Mouse (Mus musculus): ENCODE measurements around the gene Depp1. TPM values are rescaled to one million over a fixed set of nuclear protein-coding genes. Genes with fewer than 3 reads are reported as not detected.

Depp1 gene
- polyA plus RNA-seq, 1 experiment, result 70.1 TPM

- peaks cover 8% of the 10 kb centered on the region; the same call in 1 of the 2 replicates for H3K4me1 ChIP-seq (ENCODE audit: control insufficient read depth, insufficient read depth, low read length)
- TF ChIP-seq POLR2A (IDR thresholded peaks at IDR 0.05; ENCODE audit: borderline replicate concordance, extremely low read depth, low read depth, low read length) (no peak), CTCF (IDR thresholded peaks at IDR 0.05; ENCODE audit: insufficient read depth, low read length) (no peak)
- peak overlapping the region; percentile 69 for H3K4me3 ChIP-seq (replicated peaks; ENCODE audit: extremely low read depth, low read depth, low read length)
- DNase-seq, result no peak
- 20% methylated on average over 16 of the region's 16 CpGs for WGBS
These were observed 24.0 kb downstream of the Depp1 start for GRCm38 (mm10) chr6:116674283-116674886.

DNA sequence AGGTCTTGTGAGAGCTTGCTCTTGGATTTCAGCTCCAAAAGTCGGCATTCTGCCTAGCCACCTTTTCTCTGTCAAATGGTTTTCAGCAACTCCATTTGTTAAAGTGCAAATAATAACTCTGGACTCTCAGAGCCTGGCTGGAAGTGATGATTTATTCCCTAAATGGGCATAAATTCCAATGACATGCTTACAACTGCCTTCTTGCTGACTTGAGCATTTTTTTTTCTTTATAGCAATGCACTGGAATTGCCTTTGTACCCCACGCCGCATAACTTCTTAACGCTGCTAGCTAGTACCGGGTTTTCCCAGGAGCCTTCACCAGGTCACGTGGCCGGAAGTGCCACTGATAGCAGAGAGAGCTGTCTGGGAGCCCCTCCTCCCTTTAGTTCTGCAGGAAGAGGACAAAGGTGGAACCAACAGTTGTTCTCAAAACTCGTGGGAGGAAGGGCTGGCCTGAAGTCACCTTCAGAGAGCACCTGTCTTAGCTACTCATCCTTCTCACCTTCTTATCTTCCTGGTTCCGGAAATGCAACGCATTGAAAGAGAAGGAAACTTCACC lies 26.0 kb downstream of the Depp1 start:
- TF ChIP-seq POLR2A (IDR thresholded peaks at IDR 0.05; ENCODE audit: borderline replicate concordance, extremely low read depth, low read depth, low read length) (no peak), CTCF (IDR thresholded peaks at IDR 0.05; ENCODE audit: insufficient read depth, low read length) (no peak)
- Histone ChIP-seq H3K4me1 (ENCODE audit: control insufficient read depth, insufficient read depth, low read length) (peaks cover 8% of the 10 kb centered on the region; the same call in 1 of the 2 replicates), H3K4me3 (replicated peaks; ENCODE audit: extremely low read depth, low read depth, low read length) (no peak overlapping the region)
- DNase-seq, result no peak
- 48% methylated on average over 10 of the region's 10 CpGs for WGBS

DNA sequence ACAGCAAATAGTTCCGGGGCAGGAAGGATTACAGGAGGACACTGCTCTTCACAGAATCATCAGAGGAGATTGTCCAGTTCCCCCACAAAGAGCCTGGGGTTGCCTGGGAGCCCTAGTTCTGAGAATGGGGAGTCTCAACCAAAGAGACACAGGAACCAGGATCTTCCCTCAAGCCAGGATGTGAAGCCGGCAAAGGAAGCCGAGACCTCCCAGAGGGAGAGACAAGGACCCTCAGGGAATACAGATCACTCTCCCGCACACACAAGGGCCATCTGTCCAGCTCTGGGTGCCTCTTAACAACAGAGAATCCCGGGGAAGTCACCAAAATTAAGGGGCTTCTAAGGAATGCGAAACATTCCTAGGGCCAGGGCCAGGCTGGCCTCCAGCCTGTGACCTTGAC lies 26.9 kb downstream of the Depp1 start:
- peaks cover 14% of the 10 kb centered on the region for H3K4me1 ChIP-seq (ENCODE audit: control insufficient read depth, insufficient read depth, low read length)
- WGBS, result 66% methylated on average over 6 of the region's 6 CpGs
- no peak for DNase-seq
- H3K4me3 ChIP-seq (replicated peaks; ENCODE audit: extremely low read depth, low read depth, low read length), result no peak overlapping the region
- TF ChIP-seq POLR2A (IDR thresholded peaks at IDR 0.05; ENCODE audit: borderline replicate concordance, extremely low read depth, low read depth, low read length), result no peak
- TF ChIP-seq CTCF (IDR thresholded peaks at IDR 0.05; ENCODE audit: insufficient read depth, low read length), result no peak

GRCm38 (mm10) chr6:116679563-116680288 lies 29.3 kb downstream of the Depp1 start:
- no peak for DNase-seq
- 59% methylated on average over 5 of the region's 5 CpGs for WGBS
- H3K4me3 ChIP-seq (replicated peaks; ENCODE audit: extremely low read depth, low read depth, low read length), result no peak overlapping the region
- H3K4me1 ChIP-seq (ENCODE audit: control insufficient read depth, insufficient read depth, low read length), result peaks cover 12% of the 10 kb centered on the region
- no peak for TF ChIP-seq POLR2A (IDR thresholded peaks at IDR 0.05; ENCODE audit: borderline replicate concordance, extremely low read depth, low read depth, low read length)
- no peak for TF ChIP-seq CTCF (IDR thresholded peaks at IDR 0.05; ENCODE audit: insufficient read depth, low read length)

GRCm38 (mm10) chr6:116682317-116682716 lies 31.9 kb downstream of the Depp1 start:
- 8% methylated on average over 6 of the region's 6 CpGs for WGBS
- no peak overlapping the region for H3K4me3 ChIP-seq (replicated peaks; ENCODE audit: extremely low read depth, low read depth, low read length)
- TF ChIP-seq POLR2A (IDR thresholded peaks at IDR 0.05; ENCODE audit: borderline replicate concordance, extremely low read depth, low read depth, low read length) (no peak), CTCF (IDR thresholded peaks at IDR 0.05; ENCODE audit: insufficient read depth, low read length) (no peak)
- DNase-seq, result peak; percentile 33
- peaks cover 12% of the 10 kb centered on the region for H3K4me1 ChIP-seq (ENCODE audit: control insufficient read depth, insufficient read depth, low read length)

- TF ChIP-seq CTCF (IDR thresholded peaks at IDR 0.05; ENCODE audit: insufficient read depth, low read length), result no peak
- no peak for TF ChIP-seq POLR2A (IDR thresholded peaks at IDR 0.05; ENCODE audit: borderline replicate concordance, extremely low read depth, low read depth, low read length)
- 69% methylated on average over 4 of the region's 4 CpGs for WGBS
- H3K4me3 ChIP-seq (replicated peaks; ENCODE audit: extremely low read depth, low read depth, low read length), result no peak overlapping the region
- H3K4me1 ChIP-seq (ENCODE audit: control insufficient read depth, insufficient read depth, low read length), result no peaks in the 10 kb centered on the region
- no peak for DNase-seq
These were observed 43.2 kb downstream of the Depp1 start for GRCm38 (mm10) chr6:116693639-116694038.

- Histone ChIP-seq H3K4me3 (replicated peaks; ENCODE audit: extremely low read depth, low read depth, low read length) (no peak overlapping the region), H3K4me1 (ENCODE audit: control insufficient read depth, insufficient read depth, low read length) (no peaks in the 10 kb centered on the region)
- no peak for DNase-seq
- 68% methylated on average over 3 of the region's 3 CpGs for WGBS
- no peak for TF ChIP-seq CTCF (IDR thresholded peaks at IDR 0.05; ENCODE audit: insufficient read depth, low read length)
- no peak for TF ChIP-seq POLR2A (IDR thresholded peaks at IDR 0.05; ENCODE audit: borderline replicate concordance, extremely low read depth, low read depth, low read length)
These were observed 43.9 kb downstream of the Depp1 start for GRCm38 (mm10) chr6:116694346-116694745.

GRCm38 (mm10) chr6:116697413-116697812 lies 47.0 kb downstream of the Depp1 start:
- Histone ChIP-seq H3K4me3 (replicated peaks; ENCODE audit: extremely low read depth, low read depth, low read length) (no peak overlapping the region), H3K4me1 (ENCODE audit: control insufficient read depth, insufficient read depth, low read length) (no peaks in the 10 kb centered on the region)
- 50% methylated on average over 2 of the region's 2 CpGs for WGBS
- no peak for DNase-seq
- TF ChIP-seq POLR2A (IDR thresholded peaks at IDR 0.05; ENCODE audit: borderline replicate concordance, extremely low read depth, low read depth, low read length) (no peak), CTCF (IDR thresholded peaks at IDR 0.05; ENCODE audit: insufficient read depth, low read length) (peak; percentile 78)

DNA sequence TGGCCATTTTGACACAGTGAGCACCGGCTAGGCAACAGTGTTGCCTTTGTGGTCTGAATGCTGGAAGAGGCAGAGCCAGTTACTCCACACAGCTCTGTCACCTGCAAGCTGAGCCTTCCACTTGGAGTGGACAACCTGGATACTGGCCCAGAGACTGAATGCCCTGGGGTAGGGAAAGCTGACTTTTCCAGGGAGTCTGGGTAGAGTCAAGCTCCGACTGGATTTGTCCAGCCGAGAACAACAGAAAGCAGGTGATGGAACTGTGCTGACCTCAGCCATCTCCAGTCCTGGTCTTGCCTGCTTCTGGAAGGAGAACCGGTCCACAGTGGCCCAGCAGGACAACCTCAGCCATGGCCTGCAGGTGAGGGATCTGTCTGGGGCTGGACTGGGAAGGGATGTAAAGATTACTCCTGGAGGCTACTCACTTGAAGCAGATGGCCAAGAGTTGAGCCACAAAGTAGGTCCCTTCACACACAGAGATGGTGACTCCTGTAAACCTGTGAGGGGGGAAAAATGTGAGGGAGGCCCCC lies 47.6 kb downstream of the Depp1 start:
- Histone ChIP-seq H3K4me3 (replicated peaks; ENCODE audit: extremely low read depth, low read depth, low read length) (no peak overlapping the region), H3K4me1 (ENCODE audit: control insufficient read depth, insufficient read depth, low read length) (no peaks in the 10 kb centered on the region)
- no peak for DNase-seq
- no peak for TF ChIP-seq CTCF (IDR thresholded peaks at IDR 0.05; ENCODE audit: insufficient read depth, low read length)
- no peak for TF ChIP-seq POLR2A (IDR thresholded peaks at IDR 0.05; ENCODE audit: borderline replicate concordance, extremely low read depth, low read depth, low read length)
- WGBS, result 89% methylated on average over 4 of the region's 4 CpGs

Measured in lung, adult 2 months (tissue).